Mouse (Mus musculus) central nervous system, embryonic 18 days (tissue): ENCODE data around the gene Clec9a. TPM values are rescaled to one million over a fixed set of nuclear protein-coding genes. Genes with fewer than 3 reads are reported as not detected.

Experiments used
- polyA plus RNA-seq: library from polyadenylated mRNA; depleted of rRNA; stranded (reverse); fragments of >200 nt; gene quantifications from 2 replicates; pipeline ENCODE4 v1.2.3, GENCODE M21; 2012; rRNA removed

Clec9a gene
- 0.05 and 0.08 TPM in 2 replicates for polyA plus RNA-seq

GRCm38 (mm10) chr6:129408562-129408961 lies at the start of gene Clec9a:
Clec9a (plus strand) TSS chr6:129408862.

GRCm38 (mm10) chr6:129385774-129386173 lies 22.9 kb upstream of the Clec9a start, which contains the start of gene Clec12b:
Clec12b (minus strand) TSS chr6:129385874.

GRCm38 (mm10) chr6:129396997-129397396 lies 11.7 kb upstream of the Clec9a start, which contains the start of gene Clec1b:
Clec1b (plus strand) TSS chr6:129397297.

GRCm38 (mm10) chr6:129451411-129452039 lies 42.9 kb downstream of the Clec9a start, which contains the start of gene Clec1a:
Clec1a (minus strand) TSS chr6:129452000.

Other genes starting within 250 kb of the Clec9a start
- gene Clec2d, start 228.2 kb upstream of the Clec9a start, polyA plus RNA-seq, result 5.4 and 8.6 TPM in 2 replicates
- gene Cd69, start 133.4 kb upstream of the Clec9a start, polyA plus RNA-seq, result 0.04 TPM in 1 of 2 replicates, not detected in the other
- gene 4922502D21Rik, start 77.1 kb upstream of the Clec9a start, polyA plus RNA-seq, result not detected in 2 replicates
- gene Clec12a, start 66.2 kb upstream of the Clec9a start, polyA plus RNA-seq, result 0.08 and 0.59 TPM in 2 replicates
- 0.17 TPM in 2 replicates for gene Clec12b, start 23.0 kb upstream of the Clec9a start, polyA plus RNA-seq
- 0.36 and 0.49 TPM in 2 replicates for gene Clec1b, start 11.6 kb upstream of the Clec9a start, polyA plus RNA-seq
- gene Clec1a, start 43.1 kb downstream of the Clec9a start, polyA plus RNA-seq, result 0.71 and 0.79 TPM in 2 replicates
- 0.01 TPM in 1 of 2 replicates, not detected in the other for gene Olr1, start 98.3 kb downstream of the Clec9a start, polyA plus RNA-seq
- not detected in 2 replicates for gene Tmem52b, start 103.7 kb downstream of the Clec9a start, polyA plus RNA-seq
- 226 TPM in 2 replicates for gene Gabarapl1, start 124.3 kb downstream of the Clec9a start, polyA plus RNA-seq
- 0.19 and 0.20 TPM in 2 replicates for gene Klre1, start 169.0 kb downstream of the Clec9a start, polyA plus RNA-seq
- gene Klrd1, start 182.9 kb downstream of the Clec9a start, polyA plus RNA-seq, result 0.12 TPM in 1 of 2 replicates, not detected in the other
- not detected in 2 replicates for gene Klrk1, start 215.0 kb downstream of the Clec9a start, polyA plus RNA-seq
- not detected in 2 replicates for gene Klrc3, start 234.5 kb downstream of the Clec9a start, polyA plus RNA-seq